Mouse (Mus musculus): Measurements from ENCODE around the gene Kndc1. TPM values are rescaled to one million over a fixed set of nuclear protein-coding genes. Genes with fewer than 3 reads are reported as not detected.

The Kndc1 gene
- total RNA-seq, 2 experiments from 2014 or later = 1.6 to 1.7 TPM

DNA sequence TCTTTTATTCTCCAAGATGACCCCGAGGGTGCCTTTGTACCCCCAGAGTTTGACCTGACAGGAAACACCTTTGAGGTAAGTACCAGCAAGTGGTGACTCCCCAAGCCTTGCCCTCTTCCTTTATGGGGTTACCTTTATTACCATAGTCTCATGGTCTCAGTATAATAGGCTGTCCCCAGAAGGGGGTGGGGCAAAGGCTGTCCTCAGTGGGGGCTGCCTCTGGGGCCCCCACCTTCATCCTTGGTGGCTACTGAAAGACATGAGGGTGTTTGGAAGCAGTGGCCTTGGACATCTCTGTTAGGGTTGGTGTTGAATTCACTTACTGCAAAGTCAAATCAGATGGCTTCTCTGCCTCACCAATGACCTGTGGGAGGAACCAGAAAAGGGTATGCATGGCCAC is 7.5 kb downstream of the Kndc1 start:
- no peak for DNase-seq (ENCODE audit: low spot score in 2 of 2)

DNA sequence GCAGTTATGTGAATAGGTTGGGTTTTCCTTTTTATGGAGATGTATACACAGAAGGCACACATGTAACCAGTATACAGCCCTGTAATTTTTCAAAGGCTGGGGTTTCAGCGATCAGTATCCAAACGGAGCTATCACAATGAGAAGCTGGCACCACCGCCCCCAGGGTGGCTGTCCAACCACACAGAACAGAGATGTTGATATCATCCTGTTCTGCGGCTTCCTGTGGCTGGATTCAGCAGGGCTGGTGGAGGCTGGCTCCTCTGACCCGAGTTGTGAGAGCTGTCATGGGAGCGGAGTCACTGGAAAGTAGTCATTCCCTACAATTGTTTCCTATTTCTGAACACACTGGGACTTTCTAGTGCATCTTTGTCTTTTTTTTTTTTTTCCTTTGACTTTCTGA is 10.8 kb downstream of the Kndc1 start:
- DNase-seq (ENCODE audit: low spot score in 2 of 2) = no peak

DNA sequence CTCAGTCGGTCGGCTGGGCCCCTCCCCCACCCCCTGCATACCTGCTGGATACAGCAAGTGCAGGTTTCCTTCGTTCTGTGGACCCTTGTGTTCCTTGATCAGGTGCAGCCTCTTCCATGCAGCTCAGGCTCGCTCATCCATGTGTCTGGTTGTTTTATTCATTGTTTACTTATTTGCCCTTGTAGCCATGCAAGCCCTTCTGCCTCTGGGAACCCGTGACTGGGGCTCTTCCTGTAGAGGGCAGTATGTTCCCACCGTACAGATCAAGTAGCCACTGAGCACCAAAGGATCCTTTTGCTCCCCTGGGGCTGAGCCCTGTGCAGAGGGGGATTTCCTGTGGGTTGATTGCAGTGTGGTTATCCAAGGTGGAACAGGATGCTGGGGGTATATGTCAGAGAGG is 11.2 kb downstream of the Kndc1 start:
- DNase-seq (ENCODE audit: low spot score in 2 of 2) = no peak

DNA sequence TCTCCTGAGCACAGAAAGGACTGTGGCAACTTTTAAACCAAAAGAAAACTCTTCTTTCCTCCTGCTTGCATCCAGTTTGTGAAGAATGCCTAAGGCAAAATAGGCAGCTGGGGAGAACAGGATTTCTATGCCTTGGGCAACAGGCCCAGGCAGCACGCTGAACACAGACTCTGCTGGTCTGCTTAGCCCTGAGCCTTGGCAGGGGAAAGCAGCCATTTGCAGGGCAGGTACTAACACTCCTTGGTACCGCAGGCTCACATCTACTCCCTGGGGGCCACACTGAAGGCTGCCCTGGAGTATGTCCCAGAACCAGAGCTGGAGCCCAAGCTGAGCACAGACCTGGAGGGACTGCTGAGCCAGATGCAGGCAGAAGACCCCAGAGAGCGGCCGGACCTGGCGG is 13.7 kb downstream of the Kndc1 start:
- no peak for DNase-seq (ENCODE audit: low spot score in 2 of 2)

DNA sequence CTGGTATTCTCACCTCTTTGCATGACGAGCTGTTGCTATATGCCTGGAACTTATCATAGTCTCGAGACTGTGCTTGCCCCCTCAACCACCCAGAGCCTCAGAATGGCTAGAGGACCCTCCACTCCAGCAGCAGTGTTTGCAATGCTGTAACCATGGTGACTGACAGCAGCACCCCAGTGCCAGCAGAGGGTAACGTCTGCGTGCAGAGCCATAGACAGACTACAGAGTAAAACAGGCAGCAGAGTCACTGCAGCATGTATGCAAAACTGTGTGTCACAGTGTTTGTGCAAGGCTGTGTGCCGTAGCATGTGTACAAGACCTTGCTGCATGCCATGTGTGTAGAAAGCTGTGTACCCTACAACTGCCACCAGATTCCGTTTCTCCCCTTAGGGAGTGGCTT is 15.0 kb downstream of the Kndc1 start:
- DNase-seq (ENCODE audit: low spot score in 2 of 2) = no peak

DNA sequence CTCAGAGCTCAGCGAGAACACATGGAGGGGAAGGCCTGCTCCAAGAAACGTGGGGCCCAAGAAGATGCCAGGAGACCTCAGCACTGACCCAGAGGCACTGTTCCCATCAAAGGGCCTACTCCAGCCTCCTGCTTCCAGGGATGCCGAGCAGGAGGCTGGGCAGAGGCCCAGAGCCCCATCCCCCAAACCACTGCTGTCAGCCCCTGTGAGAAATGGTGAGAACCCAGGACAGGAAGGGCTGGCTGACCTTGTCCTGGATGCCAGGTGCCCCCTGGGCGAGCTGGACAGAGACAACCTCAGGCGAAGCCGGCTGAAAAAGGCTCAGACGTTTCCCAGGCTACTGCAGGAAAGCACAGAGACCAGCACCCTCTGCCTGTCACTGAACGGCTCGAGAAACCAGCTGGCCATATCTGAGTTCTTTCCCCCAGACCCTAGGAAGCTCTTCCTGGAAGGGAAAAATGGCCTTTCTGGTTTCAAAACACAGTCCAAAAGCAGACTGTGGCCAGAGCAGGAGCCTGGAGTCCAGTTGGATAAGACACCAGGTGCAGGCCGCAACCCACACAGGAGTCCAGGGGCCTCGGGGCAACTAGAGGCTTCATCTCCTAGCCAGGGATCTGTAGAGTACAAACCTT is 15.8 kb downstream of the Kndc1 start:
- no peak for DNase-seq (ENCODE audit: low spot score in 2 of 2)

DNA sequence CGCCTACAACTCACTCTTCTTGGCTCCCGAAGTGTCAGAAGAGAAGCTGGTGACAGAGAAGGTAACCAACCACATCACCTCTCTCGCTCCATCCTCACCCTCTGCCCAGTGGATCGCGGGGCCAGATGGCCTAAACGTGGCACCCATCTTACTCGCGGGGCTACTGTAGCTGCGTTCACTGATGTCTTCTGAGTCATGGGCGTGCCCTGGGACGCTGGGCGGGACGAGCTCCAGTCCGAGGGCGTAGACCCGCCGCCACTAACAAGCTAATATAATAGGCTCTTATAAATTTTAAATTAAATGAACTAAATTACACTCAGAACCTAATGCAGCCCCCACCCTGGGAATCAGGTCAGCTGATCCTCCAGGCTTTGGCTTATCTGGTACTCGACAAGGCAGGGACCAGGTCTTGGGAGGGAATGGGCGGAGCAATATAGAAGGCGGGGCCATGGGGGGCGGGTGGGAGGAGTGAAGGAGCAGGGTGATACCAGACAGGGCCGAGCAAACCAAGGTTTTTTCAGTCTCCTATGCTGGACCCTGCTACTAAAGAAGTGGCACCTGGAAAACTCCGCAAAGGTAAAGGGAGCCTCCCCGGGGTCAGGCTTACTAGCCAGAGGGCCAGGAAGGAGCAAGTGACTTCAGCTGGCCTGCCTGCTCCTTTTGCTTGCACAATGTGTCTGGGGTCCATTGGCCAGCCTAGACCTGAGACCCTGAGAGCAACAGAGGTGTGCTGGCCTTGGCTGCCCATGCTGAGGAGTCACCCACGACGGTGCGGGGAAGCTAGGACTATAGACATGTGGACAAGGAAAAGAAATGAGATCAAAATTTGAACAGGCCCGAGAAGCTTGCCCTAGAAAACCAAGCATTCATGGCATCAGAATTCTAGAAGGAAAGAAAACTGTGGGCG is 19.9 kb downstream of the Kndc1 start:
- DNase-seq (ENCODE audit: low spot score in 2 of 2) = no peak

DNA sequence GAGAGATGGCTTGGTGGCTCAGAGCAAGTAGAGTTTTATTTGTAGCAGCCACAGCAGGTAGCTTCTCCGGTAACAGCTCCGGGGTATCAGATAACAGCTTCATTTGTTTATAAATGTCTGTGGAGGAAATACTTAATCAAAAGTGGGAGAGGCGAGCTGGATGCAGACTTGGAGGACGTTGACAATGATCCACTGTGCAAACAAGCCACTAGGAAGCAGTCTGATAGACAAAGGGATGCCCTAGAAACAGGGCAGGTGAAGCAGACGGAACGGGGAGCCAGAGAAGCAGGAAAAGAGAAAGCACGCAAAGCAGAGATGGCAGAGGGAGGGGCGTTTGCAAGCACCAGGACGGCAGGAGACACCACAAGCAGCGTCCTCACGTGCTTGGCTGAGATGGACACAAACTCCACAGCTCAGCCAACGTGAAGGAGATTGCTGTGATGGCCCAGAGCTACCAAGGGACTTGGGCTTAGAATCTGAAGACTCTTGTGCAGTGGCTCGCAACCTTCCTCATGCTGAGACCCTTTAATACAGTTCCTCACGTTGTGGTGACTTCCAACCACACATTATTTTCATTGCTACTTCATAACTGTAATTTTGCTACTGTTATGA is 21.3 kb downstream of the Kndc1 start:
- DNase-seq (ENCODE audit: low spot score in 2 of 2) = no peak

DNA sequence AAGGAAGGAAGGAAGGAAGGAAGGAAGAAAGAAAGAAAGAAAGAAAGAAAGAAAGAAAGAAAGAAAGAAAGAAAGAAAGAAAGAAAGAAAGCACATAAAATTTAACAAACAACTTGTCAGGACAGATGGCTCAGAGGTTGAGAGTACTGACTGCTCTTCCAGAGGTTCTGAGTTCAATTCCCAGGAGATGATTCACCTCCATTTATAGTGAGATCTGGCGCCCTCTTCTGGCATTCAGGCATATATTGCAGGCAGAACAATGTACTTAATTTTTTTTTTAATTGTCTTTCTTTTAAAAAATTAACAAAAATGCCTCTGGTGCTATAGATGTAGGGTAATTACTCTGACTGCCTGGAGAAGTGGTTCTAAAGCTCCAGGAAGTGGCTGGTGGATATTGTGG is 21.8 kb downstream of the Kndc1 start:
- DNase-seq (ENCODE audit: low spot score in 2 of 2) = no peak

DNA sequence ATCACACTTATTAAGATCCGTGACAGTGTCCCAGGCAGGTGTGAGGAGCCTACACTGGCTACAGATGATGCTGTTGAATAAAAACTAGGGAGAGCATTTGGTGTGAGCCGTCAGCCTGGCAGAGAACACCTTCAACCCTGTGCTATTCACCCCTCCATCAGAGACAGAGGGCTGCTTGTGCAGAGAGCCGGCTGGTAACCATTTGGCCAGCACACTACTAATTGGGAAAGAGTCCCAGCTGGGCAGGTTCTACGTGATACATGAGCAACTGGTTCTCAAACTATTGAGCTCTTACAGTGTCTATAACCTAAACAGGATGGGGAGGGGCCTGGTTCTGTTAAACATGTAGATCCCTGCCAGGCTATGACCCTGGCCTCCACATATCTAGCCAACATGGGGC is 23.8 kb downstream of the Kndc1 start:
- no peak for DNase-seq (ENCODE audit: low spot score in 2 of 2)

DNA sequence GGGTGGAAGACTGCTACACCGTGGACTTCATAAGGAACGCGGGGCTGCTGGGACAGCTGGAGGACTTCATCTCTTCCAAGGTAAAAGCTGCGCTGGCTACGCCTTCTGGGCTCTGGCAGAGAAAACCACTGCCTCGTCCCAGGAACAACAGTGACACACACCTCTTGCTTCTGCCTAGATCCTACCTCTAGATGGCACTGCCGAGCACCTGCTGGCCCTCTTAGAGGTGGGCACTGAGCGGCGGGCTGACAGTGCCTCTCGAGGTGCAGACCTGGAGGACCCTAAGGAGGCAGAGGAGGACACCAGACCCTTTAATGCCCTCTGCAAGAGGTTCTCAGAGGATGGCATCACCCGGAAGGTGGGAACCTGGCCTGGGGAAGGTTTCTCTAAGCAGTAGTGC is 36.2 kb downstream of the Kndc1 start:
- DNase-seq (ENCODE audit: low spot score in 2 of 2) = peak in 1 of 2 experiments; percentile 29

DNA sequence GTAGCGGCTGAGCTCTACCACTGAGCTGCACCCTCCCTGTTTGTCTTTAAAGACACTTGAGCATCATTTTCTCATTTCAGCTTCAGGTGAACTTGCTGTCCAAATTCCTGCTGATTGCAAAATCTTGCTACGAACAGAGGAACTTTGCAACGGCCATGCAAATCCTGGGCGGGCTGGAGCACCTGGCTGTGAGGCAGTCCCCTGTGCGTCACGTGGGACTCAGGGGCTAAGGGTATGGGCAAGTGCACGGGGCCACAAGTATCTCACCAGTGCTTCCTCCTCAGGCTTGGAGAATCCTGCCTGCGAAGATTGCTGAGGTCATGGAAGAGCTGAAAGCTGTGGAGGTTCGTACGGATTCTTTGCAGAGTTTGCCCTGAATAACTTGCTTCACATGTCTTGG is 42.2 kb downstream of the Kndc1 start:
- no peak for DNase-seq (ENCODE audit: low spot score in 2 of 2)

DNA sequence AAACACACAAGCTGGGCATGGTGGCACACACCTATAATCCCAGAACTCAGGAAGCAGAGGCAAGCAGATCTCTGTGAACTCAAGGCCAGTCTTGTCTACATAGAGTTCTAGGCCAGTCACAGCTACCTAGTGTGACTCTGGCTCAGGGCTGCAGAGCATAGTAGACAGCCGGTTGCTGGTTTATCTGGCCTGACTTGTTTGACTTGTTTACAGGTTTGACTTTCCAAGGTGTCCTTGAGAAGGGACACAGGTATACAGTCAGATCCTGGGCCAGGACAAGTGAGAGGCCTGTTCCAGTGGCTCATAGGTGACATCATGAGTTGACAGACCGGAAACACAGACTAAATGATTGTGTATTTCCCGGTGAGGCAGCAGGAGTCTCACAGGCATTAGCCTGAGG is 42.6 kb downstream of the Kndc1 start:
- no peak for DNase-seq (ENCODE audit: low spot score in 2 of 2)

DNA sequence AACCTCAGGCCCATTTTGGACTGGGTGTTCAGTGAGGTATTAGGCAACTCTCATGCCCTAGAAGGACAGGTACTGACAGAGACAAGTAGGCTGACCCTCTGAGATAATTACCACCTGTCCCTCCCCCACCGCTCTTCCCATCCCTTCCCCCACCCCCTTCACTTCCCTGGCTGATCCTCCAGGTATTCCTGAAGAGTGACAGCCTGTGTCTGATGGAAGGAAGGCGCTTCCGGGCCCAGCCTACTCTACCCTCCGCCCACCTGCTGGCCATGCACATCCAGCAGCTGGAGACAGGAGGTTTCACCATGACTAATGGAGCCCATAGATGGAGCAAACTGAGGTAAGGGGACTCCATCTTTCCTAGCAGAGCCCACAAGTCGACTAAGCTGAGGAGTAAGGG is 43.3 kb downstream of the Kndc1 start:
- no peak for DNase-seq (ENCODE audit: low spot score in 2 of 2)

DNA sequence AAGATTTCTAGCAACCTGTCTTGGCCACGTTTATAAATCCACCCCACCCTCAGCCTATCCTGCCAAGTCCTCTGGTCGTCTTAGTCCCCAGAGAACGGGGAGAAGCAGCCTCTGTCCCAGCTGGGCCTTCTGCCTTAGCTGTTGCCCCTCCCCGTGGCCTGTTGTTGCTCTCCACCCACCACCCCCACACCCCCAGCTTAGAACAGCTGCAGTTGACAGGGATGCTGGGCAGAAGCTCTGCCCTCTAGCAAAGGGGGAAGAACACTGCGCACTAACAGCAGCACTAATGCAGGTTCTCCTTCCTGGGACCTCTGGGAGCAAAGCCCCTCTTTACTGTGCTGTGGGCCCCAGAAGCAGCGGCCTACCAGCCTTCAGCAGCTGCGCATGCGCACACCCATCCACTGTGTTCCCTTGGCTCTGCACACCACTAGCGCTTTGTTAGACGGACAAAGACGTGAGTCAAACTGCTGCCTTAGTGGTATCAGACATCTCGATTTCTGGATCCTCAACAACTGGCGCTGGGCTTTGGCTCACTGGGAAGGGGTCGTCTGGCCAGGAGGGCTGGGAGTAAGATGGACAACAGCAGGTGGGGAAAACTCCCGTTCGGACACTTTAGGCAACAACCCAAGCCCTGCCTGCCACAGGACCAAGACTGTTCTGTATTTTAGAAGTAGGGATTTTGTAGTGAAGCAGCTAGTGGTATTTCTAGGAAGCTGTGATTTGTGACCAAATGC is 46.1 kb downstream of the Kndc1 start:
- DNase-seq (ENCODE audit: low spot score in 2 of 2) = no peak

DNA sequence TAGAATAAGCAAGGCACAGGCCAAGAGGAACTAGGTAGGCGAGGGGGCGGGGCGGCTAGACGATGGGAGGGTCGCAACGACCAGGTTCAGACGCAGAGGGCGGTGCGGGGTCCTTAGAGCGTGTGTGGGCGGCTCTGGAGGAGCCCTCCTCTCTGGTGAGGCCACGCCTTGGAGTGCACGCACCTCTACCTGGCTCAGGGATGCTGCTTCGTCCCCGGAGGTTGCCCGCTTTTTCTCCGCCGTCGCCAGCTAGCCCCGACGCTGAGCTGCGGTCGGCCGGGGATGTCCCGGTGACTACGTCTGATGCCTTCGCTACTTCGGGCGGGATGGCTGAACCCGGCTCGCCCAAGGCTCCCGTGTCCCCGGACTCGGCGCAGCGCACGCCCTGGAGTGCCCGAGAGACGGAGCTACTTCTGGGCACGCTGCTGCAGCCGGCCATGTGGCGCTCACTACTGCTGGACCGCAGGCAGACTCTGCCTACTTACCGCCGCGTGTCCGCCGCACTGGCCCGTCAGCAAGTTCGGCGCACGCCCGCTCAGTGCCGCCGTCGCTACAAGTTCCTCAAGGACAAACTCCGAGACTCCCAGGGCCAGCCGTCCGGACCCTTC is 49.3 kb downstream of the Kndc1 start, which contains the start of gene Utf1:
Utf1 (plus strand) TSS at position 116 of the 608 bp plus-strand sequence.
- no peak for DNase-seq (ENCODE audit: low spot score in 2 of 2)

DNA sequence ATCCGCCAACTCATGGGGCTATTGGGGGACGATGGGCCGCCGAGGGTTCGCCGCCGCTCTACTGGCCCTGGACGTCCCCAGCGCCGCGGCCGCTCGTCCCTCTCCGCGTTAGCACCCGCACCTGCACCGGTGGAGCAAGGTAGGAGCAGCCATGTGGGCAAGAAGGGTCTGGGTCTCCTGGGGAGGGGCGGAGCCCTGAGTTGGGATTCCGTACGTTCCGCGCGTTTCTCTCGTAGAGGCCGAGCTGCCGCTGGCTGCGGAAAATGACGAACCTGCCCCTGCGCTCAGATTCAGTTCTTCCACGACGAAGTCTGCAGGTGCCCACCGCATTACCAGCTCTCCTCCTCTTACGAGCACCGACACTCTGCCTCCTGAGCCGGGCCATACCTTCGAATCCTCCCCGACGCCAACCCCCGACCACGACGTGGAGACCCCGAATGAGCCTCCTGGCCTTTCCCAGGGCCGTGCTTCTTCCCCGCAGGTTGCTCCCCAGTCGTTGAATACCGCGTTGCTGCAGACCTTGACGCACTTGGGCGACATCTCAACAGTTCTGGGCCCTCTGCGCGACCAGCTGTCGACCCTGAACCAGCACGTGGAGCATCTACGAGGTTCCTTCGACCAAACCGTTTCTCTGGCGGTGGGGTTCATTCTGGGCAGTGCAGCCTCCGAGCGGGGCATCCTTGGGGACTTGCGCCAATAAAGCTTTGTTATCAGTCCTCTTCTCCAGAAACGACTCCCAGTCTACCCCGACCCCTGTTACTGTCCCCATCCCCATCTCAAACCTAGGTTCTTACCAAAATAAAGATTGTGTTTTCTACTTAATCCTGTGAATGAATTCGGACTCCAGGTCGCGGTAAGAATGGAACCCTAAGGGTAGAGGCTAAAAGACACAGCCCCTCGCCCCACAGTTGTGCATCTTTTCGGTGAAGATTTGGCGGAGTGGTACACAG is 50.1 kb downstream of the Kndc1 start:
- DNase-seq (ENCODE audit: low spot score in 2 of 2) = no peak

DNA sequence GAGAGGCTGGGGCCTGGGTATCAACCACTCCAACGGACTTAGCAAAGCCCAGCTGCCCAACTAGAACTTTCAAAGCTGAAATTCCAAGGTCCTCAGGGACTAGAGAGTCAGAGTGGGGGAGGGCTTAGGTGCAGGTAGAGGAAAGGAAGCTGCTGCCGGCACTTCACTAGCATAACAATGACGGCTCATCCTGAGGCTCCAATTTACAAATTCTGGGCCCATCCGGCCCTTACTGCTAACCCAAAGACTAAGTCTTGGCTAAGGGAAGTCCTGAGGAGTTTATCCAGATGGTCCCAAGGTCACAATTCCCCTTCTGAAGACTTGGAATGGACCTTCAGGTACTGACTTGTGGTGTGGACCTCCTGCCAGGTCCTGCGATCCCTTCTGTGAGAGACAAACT is 51.0 kb downstream of the Kndc1 start:
- no peak for DNase-seq (ENCODE audit: low spot score in 2 of 2)

DNA sequence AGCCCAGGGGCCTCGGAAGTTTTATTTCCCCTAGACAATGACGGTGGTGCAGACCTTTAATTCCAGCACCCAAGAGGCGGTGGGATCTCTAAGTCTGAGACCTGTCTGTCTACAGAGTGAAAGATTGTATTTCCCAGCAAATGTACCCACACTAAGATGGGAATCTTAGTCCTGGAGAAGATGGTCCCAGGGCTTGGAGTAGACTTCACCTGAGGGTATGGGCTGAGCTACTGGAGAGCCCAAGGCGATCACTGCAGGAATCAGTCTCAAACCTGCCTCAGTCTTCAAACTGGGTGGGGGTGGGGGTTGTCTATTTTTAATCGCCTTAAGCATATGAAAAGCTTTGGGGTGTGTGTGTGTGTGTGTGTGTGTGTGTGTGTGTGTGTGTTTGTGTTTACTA is 51.5 kb downstream of the Kndc1 start:
- DNase-seq (ENCODE audit: low spot score in 2 of 2) = no peak

DNA sequence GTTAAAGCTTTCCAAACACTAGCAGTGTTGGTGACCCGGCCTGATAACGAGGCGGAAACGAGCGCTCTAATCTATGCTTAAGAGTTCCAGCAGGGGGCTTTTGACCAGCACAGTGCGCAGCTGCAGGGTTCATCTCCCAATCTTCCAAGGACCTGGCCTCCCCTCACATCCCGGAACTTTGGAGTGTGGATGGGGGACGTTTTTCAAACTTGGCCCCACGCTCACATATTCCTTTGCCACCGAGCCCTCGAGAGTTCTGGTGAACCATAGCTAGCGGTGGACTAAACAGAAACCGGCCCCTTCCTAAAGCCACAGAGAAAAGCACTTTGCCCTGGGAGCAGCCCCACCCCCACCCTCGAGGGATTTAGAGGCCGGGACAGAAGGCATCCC is 55.4 kb downstream of the Kndc1 start:
- DNase-seq (ENCODE audit: low spot score in 2 of 2) = no peak
